Mouse (Mus musculus) MEL (cell line): ENCODE data around the gene Slc29a1.

Experiments used
- CTCF ChIP-seq, 3 experiments: IDR thresholded peaks in 2 of 3; conservative IDR thresholded peaks in 1 of 3; 2 replicates each; pipeline ENCODE4 v1.5.1; 2011 to 2012; ENCODE audit warnings: low read length in 3 of 3, low read depth in 2 of 3, mild to moderate bottlenecking in 2 of 3, improper control_type of control experiment in 1 of 3, inconsistent platforms in 1 of 3, mixed read lengths in 1 of 3, moderate library complexity in 1 of 3; ENCODE audit not compliant: control insufficient read depth in 1 of 3, insufficient read depth in 1 of 3, poor library complexity in 1 of 3, severe bottlenecking in 1 of 3
- EP300 ChIP-seq, 2 experiments: IDR thresholded peaks; 2 replicates each; pipeline ENCODE4 v1.6.1; 2011; ENCODE audit warnings: improper control_type of control experiment in 2 of 2, low read length in 2 of 2, low read depth in 1 of 2, mild to moderate bottlenecking in 1 of 2
- GATA1 ChIP-seq: IDR thresholded peaks from 2 replicates; pipeline ENCODE4 v1.6.1; 2011; ENCODE audit warnings: low read depth, low read length, improper control_type of control experiment
- JUND ChIP-seq: IDR thresholded peaks from 2 replicates; pipeline ENCODE4 v1.6.1; 2011; ENCODE audit warnings: low read depth, mild to moderate bottlenecking, improper control_type of control experiment, low read length
- POLR2A ChIP-seq, 2 experiments: IDR thresholded peaks; 2 replicates each; pipeline ENCODE4 v1.6.1; 2011 to 2012; ENCODE audit warnings: low read length in 2 of 2, mild to moderate bottlenecking in 2 of 2, control low read depth in 1 of 2, improper control_type of control experiment in 1 of 2, low read depth in 1 of 2, moderate library complexity in 1 of 2; ENCODE audit not compliant: control insufficient read depth in 1 of 2, insufficient read depth in 1 of 2, poor library complexity in 1 of 2
- UBTF ChIP-seq: IDR thresholded peaks from 2 replicates; pipeline ENCODE4 v1.6.1; 2012; ENCODE audit warnings: low read depth, mild to moderate bottlenecking, inconsistent platforms, low read length, improper control_type of control experiment, moderate library complexity, borderline replicate concordance; ENCODE audit not compliant: insufficient read depth

- TF ChIP-seq CTCF (IDR thresholded peaks at IDR 0.05 in 2 of 3, conservative IDR thresholded peaks at IDR 0.05 in 1 of 3; ENCODE audit: control insufficient read depth in 1 of 3, insufficient read depth in 1 of 3, low read depth in 2 of 3, low read length in 3 of 3, poor library complexity in 1 of 3, severe bottlenecking in 1 of 3) (no peak), GATA1 (no peak), POLR2A (IDR thresholded peaks at IDR 0.05; ENCODE audit: control insufficient read depth in 1 of 2, insufficient read depth in 1 of 2, low read depth in 1 of 2, low read length in 2 of 2, poor library complexity in 1 of 2) (no peak), EP300 (IDR thresholded peaks at IDR 0.05; ENCODE audit: low read depth in 1 of 2, low read length in 2 of 2) (no peak), UBTF (no peak), JUND (no peak)
These were observed 54.0 kb downstream of the Slc29a1 start for GRCm38 (mm10) chr17:45545278-45545961.
